Mouse (Mus musculus) fat pad, adult 2 months (tissue): Measurements from ENCODE around the gene Gpld1.
"Not testable (repeated sequence)": the region's sequence is repeated elsewhere in the genome, so short reads cannot be mapped to it uniquely, and the experiment has no call there.

ENCODE experiments used
- DNase-seq: peaks from one replicate; pipeline ENCODE4 v3.0.0-alpha.2; 2011; ENCODE audit warnings: low read depth, low spot score; ENCODE audit errors: extremely low read depth

Gpld1 gene

DNA sequence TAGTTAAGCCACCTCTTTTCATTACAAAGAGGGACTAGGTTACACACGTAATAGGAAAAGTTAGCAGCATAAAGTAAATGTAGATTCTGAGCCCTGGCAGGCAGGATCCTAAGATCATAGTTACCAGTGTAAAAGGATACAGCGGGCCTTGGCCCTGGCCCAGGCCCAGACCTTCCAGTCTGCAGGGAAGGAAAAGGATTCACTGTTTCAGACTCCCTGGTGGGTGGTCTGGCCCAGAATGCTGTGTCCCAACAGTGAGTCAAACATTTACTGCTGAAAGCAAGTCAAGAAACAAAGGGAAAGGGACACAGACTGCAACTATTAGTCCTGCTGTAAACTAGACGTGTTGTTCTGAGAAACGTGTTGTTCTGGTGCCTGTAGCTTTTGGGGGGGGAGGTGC is 2.6 kb downstream of the Gpld1 start:
- no peak for DNase-seq

DNA sequence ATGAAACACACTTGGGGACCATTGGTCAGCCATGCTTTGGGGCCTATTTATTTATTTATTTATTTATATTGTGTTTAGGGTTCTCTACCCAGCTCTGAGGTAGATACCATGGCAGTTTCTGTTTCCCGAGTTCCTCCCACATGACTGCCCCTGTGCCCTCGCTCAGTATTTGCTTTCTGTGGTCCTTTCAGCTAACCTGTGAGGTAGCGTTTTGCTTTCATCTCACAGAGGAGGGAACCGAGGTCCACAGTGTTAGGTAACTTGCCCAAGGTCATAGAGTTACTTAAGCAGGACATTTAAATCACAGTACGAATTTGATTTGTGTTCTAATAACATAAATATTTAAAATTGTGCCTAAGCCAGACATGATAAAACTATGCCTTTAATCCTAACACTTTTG is 4.2 kb downstream of the Gpld1 start:
- no peak for DNase-seq

DNA sequence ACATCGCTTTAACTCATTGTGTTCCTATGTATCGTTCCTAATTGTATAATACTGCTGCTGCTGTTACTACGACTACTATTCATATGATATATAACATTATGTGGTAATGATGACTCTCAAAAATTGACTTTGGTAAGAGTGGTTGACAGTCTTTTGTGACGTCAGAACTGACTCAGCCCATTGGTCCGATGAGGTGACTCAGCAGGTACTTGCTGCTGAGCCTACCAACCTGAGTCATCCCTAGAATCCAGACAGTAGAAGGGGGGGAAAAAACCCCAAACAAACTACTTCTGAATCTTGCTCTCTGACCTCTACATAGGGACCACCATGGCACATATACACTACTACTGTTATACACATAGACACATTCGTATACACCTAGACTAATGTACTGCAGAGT is 5.9 kb downstream of the Gpld1 start:
- DNase-seq, result no peak

DNA sequence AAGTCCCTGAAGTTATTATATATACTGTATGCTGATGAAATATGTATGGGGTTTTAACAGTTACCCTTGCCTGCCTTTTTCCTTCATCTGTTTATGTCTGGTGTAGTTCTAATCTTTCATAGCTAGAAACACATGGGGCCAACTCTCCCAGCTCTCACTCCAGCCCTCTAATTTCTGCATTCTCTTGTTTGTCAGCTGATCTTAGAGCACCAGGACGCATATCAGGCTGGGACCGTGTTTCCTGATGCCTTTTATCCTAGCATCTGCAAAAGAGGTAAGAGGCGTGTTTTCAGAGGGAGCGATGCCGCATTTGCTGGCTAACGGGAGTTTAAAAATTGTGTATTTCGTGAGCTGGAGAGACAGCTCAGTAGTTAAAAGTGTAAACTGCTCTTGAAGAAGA is 9.7 kb downstream of the Gpld1 start:
- no peak for DNase-seq

DNA sequence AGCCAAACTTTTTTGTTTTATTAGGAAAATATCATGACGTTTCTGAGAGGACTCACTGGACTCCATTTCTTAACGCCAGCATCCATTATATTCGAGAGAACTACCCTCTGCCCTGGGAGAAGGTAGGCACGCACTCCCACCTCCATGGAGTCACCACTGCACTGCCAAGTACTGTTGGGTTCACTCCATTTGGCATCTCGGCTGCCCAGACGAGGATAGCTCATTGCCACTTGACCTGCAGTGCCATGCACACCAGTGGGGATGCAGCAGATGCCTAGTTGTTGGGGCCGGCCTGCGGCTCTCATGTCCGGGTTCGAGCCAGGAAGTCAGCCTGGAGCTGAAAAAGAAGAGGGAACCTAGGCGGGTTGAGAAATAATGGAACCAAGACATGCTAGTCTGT is 12.1 kb downstream of the Gpld1 start:
- DNase-seq, result no peak

DNA sequence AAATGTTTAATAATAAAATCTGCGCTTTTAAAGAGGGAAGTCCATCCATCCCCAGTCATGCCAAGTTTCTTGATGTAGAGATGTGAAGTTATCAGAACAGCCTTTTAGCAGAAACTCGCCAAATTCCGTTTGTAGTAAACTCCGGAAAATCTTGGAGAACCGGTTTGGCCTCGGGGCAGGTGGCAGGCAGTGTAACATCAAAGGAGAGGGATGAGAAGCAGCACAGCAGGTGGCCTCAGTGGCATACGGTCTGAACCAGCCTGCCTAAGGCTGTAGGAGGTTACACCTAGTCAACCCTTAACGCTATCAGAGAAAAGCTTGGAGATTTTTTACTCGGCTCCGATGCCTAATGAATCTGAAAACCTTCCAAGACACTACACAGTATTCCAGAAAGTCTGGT is 12.5 kb downstream of the Gpld1 start:
- DNase-seq, result no peak

DNA sequence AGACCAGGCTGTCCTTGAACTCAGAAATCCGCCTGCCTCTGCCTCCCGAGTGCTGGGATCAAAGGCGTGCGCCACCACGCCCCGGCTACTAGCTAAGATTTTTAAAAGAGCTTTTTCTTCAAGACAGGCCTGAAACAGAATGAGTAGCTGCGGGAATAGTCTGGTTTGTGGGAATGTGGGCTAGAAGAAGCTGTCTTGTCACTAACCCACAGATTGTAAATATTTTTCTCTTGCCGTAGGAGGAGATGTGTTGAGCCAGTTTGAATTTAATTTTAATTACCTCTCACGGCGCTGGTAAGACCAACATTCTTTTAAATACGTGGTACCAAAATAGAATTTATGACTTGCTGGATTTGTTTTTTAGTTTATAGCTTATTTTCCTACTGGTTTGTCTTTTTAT is 15.7 kb downstream of the Gpld1 start:
- no peak for DNase-seq

DNA sequence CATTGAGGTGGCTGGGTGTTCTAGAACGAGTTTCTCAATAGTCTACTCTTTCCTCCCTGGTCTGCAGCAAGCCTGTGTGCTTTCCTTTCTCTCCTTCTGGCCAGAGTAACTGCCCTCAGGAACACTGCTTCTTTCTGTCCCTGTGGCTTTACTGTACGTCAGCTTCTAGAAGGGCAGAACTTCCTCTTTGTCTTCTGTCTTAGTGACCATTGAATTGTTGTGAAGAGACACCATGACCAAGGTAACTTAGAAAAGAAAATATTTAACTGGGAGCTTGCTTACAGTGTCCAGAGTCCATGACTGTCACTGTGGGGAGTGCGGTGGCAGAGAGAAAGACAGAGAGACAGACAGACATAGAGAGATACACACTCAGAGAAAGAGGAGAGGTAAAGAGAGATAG is 17.1 kb downstream of the Gpld1 start:
- no peak for DNase-seq

DNA sequence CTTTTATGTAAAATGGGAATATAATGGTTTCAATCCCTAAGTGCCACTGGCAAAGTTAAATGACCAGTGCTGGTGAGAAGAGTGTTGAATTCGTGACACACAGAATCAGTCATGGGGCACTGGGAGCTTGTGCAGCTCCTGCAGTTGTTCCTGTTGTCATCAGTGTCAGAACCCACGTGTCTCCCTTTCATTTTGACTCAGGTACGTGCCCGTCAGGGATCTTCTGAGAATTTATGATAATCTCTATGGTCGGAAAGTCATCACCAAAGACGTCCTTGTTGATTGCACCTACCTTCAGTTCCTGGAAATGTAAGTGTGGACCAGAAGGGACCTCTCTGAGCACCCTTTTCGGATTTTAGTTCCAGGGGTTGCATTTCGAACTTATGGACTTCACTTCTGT is 19.2 kb downstream of the Gpld1 start:
- DNase-seq, result no peak

DNA sequence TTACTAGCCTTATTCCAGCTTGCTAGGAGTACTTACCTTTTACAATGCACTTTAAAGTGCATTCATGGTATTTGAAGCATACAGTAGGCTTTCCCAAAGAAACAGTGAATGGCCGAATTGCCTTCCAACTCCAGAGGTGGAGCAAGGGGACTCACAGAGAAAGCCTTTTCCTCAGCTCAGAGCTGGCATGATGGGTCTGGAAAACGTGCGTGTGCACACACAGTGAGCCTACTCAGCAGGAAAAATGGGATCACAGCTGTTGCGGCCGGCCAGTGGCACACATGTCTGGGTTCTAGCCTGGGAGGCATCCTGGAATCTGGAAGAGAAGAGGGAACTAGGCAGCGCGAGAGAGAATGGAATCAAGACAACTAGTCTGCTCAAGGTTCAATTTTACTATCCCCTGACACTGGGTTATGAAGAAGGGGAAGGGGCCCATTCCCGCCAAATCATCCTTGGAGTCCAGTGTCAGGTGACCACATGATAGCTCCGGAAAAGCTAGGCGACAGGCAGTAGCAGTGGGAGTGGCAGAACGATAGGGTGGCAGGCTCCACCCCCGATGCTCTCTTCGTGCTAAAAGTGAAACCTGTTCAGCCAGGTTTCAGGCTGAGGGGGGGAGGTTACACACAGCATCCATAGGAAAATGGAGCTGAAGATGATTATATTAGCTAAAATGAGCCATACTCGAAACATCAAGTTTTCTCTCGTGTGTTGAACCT is 22.3 kb downstream of the Gpld1 start:
- DNase-seq, result no peak

DNA sequence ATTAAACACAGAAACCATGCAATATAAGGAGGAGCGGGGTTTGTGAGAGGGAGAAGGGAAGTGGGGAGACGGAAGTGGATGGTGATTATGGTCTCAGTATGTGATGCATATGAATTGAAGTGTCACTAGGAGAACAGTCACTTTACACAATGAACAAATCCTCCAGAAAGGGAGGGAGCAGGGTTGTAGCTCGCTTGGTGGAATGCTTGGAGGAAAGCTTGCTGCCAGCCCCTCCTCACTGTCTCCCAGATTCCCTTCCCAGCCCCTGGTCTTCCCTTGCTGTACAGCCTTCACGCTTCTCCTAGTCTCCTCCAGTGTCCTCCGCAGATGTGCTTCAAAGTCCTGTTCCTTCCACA is 22.9 kb downstream of the Gpld1 start:
- DNase-seq, result no peak

DNA sequence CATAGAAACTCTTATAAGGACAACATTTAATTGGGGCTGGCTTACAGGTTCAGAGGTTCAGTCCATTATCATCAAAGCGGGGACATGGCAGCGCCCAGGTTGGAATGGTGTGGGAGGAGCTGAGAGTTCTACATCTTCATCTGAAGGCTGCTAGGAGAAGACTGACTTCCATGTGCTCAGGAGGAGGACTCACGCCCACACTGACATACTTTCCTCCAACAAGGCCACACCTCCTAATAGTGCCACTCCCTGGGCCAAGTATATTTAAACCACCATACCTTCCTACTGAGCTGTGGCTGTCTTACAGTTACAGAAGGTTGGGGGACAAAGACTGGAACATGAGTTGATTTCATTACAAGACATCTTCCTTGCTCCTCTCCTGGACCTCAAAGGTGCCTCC is 28.8 kb downstream of the Gpld1 start:
- DNase-seq, result not testable (repeated sequence)

DNA sequence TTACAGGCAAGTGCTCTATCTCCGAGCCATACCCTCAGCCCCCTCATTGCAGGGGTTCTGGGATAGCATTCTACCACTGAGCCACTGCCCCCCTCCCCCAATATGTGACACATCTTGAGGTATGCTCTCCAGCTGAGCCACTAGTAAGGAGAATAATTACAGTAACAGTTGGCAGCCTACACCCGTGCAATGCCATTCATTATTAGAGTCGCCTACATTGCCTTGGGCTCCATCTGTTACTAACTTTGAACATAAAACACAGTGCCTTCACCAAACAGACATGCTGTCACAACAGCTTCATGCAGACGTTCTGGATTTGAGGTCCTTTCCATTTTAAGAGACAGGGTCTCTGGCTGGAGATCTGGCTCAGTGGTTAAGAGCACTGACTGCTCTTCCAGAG is 33.4 kb downstream of the Gpld1 start:
- no peak for DNase-seq

DNA sequence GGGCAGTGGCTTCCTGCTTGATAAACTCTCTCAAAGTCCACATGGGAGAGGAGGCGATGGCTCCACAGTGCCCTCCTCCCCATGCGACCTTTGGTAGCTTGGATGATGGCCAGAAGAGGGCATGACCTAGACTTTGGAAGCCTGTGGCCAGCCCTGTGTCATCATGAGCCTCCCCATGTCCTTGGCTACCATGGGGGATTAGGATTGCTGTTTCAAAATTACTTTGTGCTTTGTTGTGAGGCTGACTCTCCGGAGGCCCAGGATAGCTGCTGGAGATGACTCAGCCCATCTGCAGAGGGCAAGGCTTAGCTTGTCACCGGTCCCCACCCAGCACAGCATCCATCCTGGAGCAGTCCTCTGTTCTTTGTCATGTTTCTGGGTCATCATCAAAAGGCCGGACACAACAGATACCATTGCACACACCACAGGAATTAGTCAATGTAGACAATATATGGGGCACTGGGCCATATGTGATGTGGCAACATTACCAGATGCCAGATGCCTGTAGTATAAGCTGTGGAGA is 34.9 kb downstream of the Gpld1 start:
- DNase-seq, result no peak

DNA sequence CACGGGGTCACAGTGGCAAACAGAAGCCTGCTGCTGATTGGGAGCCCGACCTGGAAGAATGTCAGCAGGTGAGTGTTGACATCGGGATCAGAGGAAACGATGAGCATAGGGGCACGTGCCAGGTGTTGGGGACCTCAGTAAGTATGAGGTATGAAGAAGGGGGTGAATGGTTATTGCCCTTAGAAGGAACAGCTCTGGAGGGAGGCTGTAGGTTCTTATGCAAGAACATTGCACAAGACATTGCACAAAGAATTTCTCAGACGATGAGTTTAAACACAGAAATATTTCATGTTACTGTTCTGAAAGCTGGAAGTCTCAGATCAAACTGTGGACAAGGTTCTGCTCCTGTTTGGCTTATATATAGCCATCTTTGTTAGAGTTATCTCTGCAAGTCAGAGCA is 38.1 kb downstream of the Gpld1 start:
- no peak for DNase-seq

DNA sequence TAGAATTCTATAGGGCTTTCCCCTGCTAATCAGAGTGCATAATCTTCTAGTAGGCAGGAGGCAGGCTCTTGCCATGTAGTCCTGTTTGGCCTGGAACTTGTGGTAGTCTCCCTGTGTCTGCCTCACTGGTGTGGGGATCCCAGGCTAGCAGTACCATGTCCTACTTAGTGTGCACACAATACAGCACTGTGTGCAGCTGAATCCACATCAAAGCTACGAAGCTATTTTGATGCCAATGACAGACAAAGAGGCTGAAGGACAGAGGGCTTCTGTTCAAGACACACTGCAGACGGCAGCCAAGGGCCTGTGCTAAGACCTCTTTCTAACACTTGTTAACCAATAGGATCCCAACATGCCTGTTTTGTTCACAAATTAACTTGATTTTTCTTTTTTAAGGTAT is 42.5 kb downstream of the Gpld1 start:
- no peak for DNase-seq

DNA sequence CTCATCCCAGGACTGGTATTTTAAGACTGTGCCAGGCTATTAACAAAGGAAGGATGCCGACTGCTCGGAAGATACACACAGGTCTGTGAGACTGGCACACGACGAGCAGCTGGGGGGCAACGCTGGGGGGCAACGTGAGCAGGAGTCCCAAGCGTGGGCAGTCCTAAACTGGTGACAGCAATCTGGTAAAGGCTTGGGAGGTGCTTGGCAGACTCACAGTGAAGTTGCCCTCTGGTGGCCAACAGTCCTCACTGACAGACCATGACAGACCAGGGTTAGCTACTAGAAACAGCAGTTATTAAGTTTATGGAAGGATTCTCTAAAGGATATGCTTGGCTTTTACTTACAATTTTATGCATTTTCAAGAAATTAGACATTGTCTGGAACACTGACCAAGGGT is 45.4 kb downstream of the Gpld1 start:
- no peak for DNase-seq

DNA sequence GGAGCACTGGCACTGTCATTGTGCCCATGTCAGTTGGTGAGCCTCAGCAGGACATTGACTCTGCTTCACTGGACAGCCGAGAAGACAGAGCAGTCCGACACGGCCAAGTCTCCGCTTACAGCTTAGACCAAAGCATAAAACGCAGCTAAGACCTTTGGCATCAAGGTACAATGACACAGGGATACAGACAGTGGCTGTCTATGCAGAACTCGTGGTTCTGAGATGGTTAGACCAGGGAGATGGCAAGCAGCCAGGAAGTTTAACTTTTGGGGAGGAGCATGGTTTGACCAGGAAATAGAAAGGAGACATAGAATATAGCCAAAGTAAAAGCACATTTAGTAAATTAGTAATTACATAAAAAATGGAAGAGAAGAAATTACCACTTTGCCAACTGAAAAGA is 46.1 kb downstream of the Gpld1 start:
- no peak for DNase-seq

DNA sequence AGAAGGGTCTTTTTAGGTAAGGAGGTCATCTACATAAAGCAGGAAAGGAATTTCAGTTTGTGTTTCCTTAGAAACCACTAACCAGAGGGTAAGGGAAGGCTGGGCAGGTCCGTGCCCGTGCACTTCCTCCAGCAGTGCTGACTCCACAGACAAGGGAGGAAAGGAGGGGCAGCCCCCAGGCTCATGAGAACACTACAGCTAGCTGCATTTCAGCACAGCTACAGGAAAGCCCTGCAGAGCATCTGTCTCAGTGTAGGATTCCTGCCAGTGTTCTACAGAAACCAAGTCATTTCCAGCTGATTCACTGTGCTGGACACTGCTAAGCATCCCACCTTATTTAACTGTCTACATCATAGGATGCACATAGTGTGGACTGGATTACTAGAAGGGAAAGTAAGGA is 50.2 kb downstream of the Gpld1 start:
- no peak for DNase-seq

DNA sequence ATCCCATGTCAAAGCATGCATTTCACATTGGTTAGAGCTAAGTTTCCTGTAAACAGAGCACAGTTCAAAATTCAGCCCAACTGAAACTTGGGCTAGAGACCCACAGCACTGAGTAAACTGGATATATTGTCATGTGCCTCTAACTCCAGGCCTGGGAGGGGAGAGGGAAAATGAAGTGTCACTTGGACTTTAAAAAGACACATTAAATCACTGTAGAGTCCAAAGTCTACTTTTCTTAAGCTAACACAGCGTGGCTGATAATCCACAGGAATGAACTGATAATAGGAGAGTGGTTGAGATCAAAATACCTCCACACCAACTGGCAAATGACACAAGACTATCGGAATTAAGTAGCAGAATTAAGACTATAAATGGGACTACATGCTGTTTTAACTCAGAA is 56.6 kb downstream of the Gpld1 start:
- no peak for DNase-seq

DNA sequence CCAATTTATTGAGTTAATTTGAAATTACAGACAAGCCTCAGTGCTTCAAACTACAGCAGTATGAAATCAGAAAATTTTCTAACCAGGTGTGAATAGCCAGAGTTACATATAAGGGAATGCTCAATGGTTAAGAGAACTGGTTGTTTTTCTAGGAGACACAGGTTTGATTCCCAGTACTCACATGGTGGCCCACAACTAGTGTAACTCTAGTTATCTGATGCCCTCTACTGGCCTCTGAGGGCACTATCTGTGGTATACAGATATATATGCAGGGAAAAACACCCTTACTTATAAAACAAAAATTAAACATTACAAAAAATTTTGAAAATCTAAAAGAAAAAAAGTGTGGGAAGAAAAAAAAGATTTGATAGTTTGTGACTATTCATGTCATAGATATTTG is 60.0 kb downstream of the Gpld1 start:
- DNase-seq, result no peak

DNA sequence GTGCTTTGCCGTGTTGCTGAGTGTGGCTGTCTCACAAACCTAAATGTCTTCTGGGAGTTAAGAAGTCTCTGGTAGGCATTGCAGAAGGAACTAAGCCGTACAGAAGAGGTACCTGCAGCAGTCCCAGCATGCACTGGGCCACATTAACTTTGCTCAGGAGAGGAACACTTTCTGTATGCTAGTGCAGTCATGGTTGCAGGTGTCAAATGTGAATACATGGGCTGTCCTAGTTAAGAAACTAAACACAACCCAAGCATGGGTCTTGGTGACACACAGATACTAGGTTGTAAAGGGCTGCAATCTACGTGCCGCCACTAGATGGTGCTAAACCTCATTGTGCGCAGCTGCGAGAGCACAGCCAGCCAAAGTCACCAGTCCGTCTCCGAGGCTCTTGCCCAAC is 64.2 kb downstream of the Gpld1 start:
- DNase-seq, result no peak

DNA sequence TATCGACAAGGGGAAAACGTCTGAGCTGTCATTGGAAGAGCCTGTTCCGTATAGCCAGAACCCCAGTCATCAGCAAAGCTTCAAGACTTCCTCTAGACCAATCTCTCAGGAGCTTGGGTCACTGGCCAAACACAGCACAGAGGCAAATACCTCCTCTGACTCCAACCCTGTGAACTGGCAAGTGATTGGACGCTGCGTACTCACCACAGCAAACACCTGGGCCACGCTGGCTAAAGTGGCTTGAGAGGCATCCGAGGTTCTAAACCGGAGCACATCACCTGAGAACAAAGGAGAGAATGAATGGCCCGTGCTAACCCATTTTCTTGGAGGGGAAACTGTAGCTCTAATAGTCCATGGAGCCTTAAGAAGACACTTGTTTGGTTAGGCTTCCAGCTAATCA is 75.4 kb downstream of the Gpld1 start:
- no peak for DNase-seq
